Mouse (Mus musculus): ENCODE measurements at regions not wholly inside any gene's neighbourhood (a gene's known extent, or its start where the extent isn't known, plus 50 kb on each side); places are given as distances from the start of the nearest gene placed in this dataset.

GRCm38 (mm10) chr12:28380203-28380602 is 172.0 kb downstream of the Dcdc2c start:
- Histone ChIP-seq H3K27ac (no peak overlapping the region), H3K27me3 (ENCODE audit: insufficient read depth, poor library complexity, severe bottlenecking) (no peaks in the 10 kb centered on the region), H3K4me1 (replicated peaks) (peaks cover 29% of the 10 kb centered on the region), H3K36me3 (no peaks in the 10 kb centered on the region), H3K9me3 (no peaks in the 10 kb centered on the region), H3K4me3 (no peak overlapping the region)
- 47% methylated on average over 3 of the region's 3 CpGs for WGBS
- DNase-seq (ENCODE audit: low spot score), result no peak

DNA sequence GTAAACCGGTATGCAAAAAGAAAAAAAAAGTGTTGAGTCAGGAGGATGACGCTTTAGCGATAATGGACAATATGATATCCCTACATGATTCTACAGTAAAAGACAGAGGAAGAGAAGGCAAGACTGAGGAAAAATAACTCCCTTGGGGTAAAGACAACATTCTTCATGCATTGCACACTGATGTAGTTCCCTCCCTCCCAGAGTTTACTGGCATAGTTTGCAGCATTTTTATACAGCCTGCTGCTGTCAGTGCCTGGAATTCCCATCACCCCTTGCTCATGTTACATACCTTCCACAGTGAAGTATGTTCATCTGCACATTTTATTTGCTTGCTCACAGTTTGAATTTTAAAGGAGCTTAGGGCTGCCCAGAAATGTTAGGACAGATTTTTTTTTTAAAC is 174.2 kb downstream of the Dcdc2c start:
- Histone ChIP-seq H3K4me3 (no peak overlapping the region), H3K4me1 (replicated peaks) (peaks cover 29% of the 10 kb centered on the region), H3K27ac (no peak overlapping the region), H3K36me3 (no peaks in the 10 kb centered on the region), H3K27me3 (ENCODE audit: insufficient read depth, poor library complexity, severe bottlenecking) (no peaks in the 10 kb centered on the region), H3K9me3 (no peaks in the 10 kb centered on the region)
- no peak for DNase-seq (ENCODE audit: low spot score)
- 89% methylated on average over 3 of the region's 3 CpGs for WGBS

GRCm38 (mm10) chr12:28377373-28377772 is 174.8 kb downstream of the Dcdc2c start:
- Histone ChIP-seq H3K27me3 (ENCODE audit: insufficient read depth, poor library complexity, severe bottlenecking) (no peaks in the 10 kb centered on the region), H3K4me1 (replicated peaks) (peaks cover 29% of the 10 kb centered on the region), H3K9me3 (no peaks in the 10 kb centered on the region), H3K36me3 (no peaks in the 10 kb centered on the region), H3K4me3 (no peak overlapping the region), H3K27ac (peak overlapping the region; percentile 66; the same call in 1 of the 2 replicates)
- DNase-seq (ENCODE audit: low spot score), result no peak
- 66% methylated on average over 4 of the region's 4 CpGs for WGBS

- 49% methylated on average over 4 of the region's 4 CpGs for WGBS
- H3K4me1 ChIP-seq (replicated peaks), result peaks cover 29% of the 10 kb centered on the region
- H3K9me3 ChIP-seq, result no peaks in the 10 kb centered on the region
- no peaks in the 10 kb centered on the region for H3K27me3 ChIP-seq (ENCODE audit: insufficient read depth, poor library complexity, severe bottlenecking)
- no peak overlapping the region for H3K4me3 ChIP-seq
- peak; percentile 20 for DNase-seq (ENCODE audit: low spot score)
- no peaks in the 10 kb centered on the region for H3K36me3 ChIP-seq
- H3K27ac ChIP-seq, result no peak overlapping the region
Measured at GRCm38 (mm10) chr12:28376770-28377169, 175.4 kb downstream of the Dcdc2c start.

DNA sequence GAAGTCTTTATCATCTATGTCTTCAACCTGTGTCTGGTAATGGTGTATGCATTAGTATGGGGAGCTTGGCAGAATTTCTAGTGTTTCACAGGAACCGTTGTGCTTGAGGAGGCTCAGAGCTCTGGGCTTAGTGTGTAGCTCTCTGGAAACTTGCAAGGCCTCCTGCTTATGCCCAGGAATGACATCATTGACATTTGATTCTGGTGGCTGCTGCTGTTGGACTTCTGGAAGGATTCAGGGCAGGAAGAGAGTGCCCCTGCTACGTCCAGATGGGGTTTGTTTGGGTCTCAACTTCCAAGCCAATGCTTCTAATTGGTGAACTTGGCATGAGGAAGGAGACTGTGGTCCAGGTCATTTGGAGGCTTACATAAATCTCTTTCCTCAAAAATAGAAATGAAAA is 186.9 kb downstream of the Dcdc2c start:
- 71% methylated on average over 2 of the region's 2 CpGs for WGBS

DNA sequence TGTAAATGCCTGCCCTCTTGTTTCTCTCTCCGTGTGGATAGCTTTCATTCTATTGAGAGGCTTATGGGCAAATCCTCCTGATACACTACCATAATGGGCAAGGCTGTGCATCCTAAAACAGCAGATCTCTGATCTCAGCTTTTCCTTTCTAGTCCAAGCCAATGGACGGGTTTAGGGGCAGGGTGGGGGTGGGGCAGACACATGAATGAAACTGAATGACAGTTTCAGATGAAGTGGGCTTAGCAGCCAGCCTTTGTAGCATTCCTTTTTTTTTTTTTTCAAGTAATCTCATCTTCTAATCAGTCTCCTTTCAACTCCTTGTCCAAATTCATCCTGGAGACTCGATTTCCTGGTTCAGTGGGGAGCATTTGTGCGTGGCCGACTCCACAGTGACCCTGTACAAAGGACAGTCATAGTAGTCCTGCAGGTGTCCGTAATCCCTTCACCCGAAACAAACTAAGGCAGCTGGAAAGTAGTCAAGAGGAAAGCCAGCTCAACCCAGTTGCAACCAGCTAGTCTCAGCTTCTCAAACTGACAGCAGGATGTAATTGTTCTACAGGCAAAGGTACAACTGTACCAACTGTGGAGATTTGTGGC is 193.4 kb downstream of the Dcdc2c start:
- no peaks in the 10 kb centered on the region for H3K9me3 ChIP-seq
- DNase-seq (ENCODE audit: low spot score), result no peak
- 30% methylated on average over 7 of the region's 7 CpGs for WGBS
- H3K36me3 ChIP-seq, result no peaks in the 10 kb centered on the region
- no peaks in the 10 kb centered on the region for H3K27me3 ChIP-seq (ENCODE audit: insufficient read depth, poor library complexity, severe bottlenecking)
- peaks cover 11% of the 10 kb centered on the region for H3K4me1 ChIP-seq (replicated peaks)
- H3K4me3 ChIP-seq, result no peak overlapping the region
- no peak overlapping the region; the same call in 1 of the 2 replicates for H3K27ac ChIP-seq

More for the DNA sequence above, 186.9 kb downstream of the Dcdc2c start:
- no peak for DNase-seq (ENCODE audit: low spot score)
- no peaks in the 10 kb centered on the region for H3K9me3 ChIP-seq
- H3K4me1 ChIP-seq (replicated peaks), result no peaks in the 10 kb centered on the region
- H3K4me3 ChIP-seq, result no peak overlapping the region
- H3K36me3 ChIP-seq, result no peaks in the 10 kb centered on the region
- H3K27me3 ChIP-seq (ENCODE audit: insufficient read depth, poor library complexity, severe bottlenecking), result no peaks in the 10 kb centered on the region
- H3K27ac ChIP-seq, result no peak overlapping the region

- Histone ChIP-seq H3K4me3 (no peak overlapping the region), H3K9me3 (no peaks in the 10 kb centered on the region), H3K4me1 (replicated peaks) (peaks cover 17% of the 10 kb centered on the region), H3K36me3 (no peaks in the 10 kb centered on the region), H3K27ac (no peak overlapping the region), H3K27me3 (ENCODE audit: insufficient read depth, poor library complexity, severe bottlenecking) (no peaks in the 10 kb centered on the region)
- WGBS, result 78% methylated on average over 10 of the region's 10 CpGs
- no peak for DNase-seq (ENCODE audit: low spot score)
Measured at GRCm38 (mm10) chr12:28357764-28358163, 194.4 kb downstream of the Dcdc2c start.

DNA sequence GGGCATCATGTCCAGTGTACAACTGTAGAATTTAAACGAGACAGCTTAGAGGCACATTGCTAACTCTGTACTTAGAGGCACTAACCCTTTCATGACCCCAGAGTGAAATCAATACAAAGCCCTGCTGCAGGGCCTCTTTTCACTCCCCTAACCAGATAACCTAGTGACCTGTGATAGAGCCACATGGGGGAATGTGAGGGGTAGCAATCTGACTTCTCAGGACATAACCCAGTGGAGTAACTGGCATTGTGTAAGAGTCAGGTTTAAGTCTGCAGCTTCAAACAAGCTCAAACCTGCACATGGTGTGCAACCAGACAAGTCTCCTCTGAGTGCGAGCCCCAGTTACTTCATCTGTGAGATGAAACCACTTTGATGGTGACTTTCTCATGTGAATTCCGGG is 199.1 kb downstream of the Dcdc2c start:
- no peaks in the 10 kb centered on the region for H3K36me3 ChIP-seq
- no peaks in the 10 kb centered on the region for H3K27me3 ChIP-seq (ENCODE audit: insufficient read depth, poor library complexity, severe bottlenecking)
- peaks cover 14% of the 10 kb centered on the region for H3K4me1 ChIP-seq (replicated peaks)
- 63% methylated on average over 3 of the region's 3 CpGs for WGBS
- no peak for DNase-seq (ENCODE audit: low spot score)
- 0 out of 2 replicates have a peak overlapping the region, but pooled peaks have one; percentile 35 for H3K27ac ChIP-seq
- H3K9me3 ChIP-seq, result no peaks in the 10 kb centered on the region
- H3K4me3 ChIP-seq, result no peak overlapping the region

DNA sequence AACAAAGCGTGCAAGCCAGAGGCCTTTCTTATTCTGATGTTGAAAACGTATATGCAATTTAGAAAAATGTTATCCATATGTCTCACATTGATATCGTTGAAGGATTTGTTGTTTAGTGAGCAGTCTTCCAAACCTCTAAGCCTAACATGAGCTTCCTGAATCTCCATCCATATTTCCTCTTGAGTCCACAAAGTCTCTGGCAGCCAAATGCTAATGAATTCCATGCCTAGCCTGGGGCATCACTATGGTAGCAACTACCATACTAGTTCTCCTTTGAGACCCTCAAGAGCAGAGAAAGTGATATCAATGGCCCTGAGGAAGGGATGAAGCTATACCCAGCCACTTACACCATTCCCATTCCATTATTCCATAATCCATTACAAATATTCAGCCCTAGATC is 199.6 kb downstream of the Dcdc2c start:
- 0 out of 2 replicates have a peak overlapping the region, but pooled peaks have one; percentile 8 for H3K27ac ChIP-seq
- no peaks in the 10 kb centered on the region for H3K36me3 ChIP-seq
- H3K9me3 ChIP-seq, result no peaks in the 10 kb centered on the region
- H3K27me3 ChIP-seq (ENCODE audit: insufficient read depth, poor library complexity, severe bottlenecking), result no peaks in the 10 kb centered on the region
- peaks cover 14% of the 10 kb centered on the region for H3K4me1 ChIP-seq (replicated peaks)
- WGBS, result 81% methylated on average over 3 of the region's 3 CpGs
- no peak overlapping the region for H3K4me3 ChIP-seq
- no peak for DNase-seq (ENCODE audit: low spot score)

- DNase-seq (ENCODE audit: low spot score), result no peak
- no peaks in the 10 kb centered on the region for H3K27me3 ChIP-seq (ENCODE audit: insufficient read depth, poor library complexity, severe bottlenecking)
- H3K36me3 ChIP-seq, result no peaks in the 10 kb centered on the region
- no peaks in the 10 kb centered on the region for H3K9me3 ChIP-seq
- WGBS, result 84% methylated on average over 2 of the region's 2 CpGs
- H3K27ac ChIP-seq, result no peak overlapping the region
- H3K4me1 ChIP-seq (replicated peaks), result 0 out of 2 replicates have a peak, but pooled peaks cover 3% of the 10 kb centered on the region
- no peak overlapping the region for H3K4me3 ChIP-seq
Measured at GRCm38 (mm10) chr12:28342735-28343134, 209.5 kb downstream of the Dcdc2c start.

DNA sequence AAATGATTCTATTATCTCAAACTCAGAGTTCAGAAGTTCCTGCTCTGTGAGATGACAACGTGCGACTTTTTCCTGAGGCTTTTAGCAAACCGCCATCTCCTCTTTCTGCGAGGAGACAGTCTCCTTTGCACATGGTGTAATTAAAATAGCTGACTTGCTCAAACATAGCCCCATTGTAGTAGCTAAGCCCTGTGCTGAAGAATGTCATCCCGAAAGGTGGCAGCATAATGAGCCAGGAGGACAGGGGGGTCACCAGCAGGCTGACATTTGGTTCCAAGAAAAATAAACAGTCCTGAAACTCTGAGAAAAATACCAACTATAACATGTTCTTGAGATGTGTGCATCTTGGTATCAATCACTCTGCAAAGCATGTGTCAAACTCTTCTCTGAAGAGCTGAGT is 219.6 kb downstream of the Dcdc2c start:
- peak; percentile 16 for DNase-seq (ENCODE audit: low spot score)
- Histone ChIP-seq H3K4me1 (replicated peaks) (peaks cover 22% of the 10 kb centered on the region), H3K27me3 (ENCODE audit: insufficient read depth, poor library complexity, severe bottlenecking) (no peaks in the 10 kb centered on the region), H3K9me3 (no peaks in the 10 kb centered on the region), H3K36me3 (no peaks in the 10 kb centered on the region), H3K27ac (no peak overlapping the region; the same call in 1 of the 2 replicates), H3K4me3 (no peak overlapping the region)
- 37% methylated on average over 5 of the region's 5 CpGs for WGBS

GRCm38 (mm10) chr12:28331843-28332242 is 220.4 kb downstream of the Dcdc2c start:
- Histone ChIP-seq H3K4me3 (no peak overlapping the region), H3K9me3 (no peaks in the 10 kb centered on the region), H3K36me3 (no peaks in the 10 kb centered on the region), H3K27ac (peak overlapping the region; percentile 69; the same call in 1 of the 2 replicates), H3K27me3 (ENCODE audit: insufficient read depth, poor library complexity, severe bottlenecking) (no peaks in the 10 kb centered on the region), H3K4me1 (replicated peaks) (peaks cover 22% of the 10 kb centered on the region)
- DNase-seq (ENCODE audit: low spot score), result no peak
- 76% methylated on average over 2 of the region's 2 CpGs for WGBS

- H3K27ac ChIP-seq, result peak overlapping the region; percentile 75
- H3K36me3 ChIP-seq, result no peaks in the 10 kb centered on the region
- no peak overlapping the region for H3K4me3 ChIP-seq
- WGBS, result 10% methylated on average over 2 of the region's 2 CpGs
- DNase-seq (ENCODE audit: low spot score), result peak; percentile 29
- H3K9me3 ChIP-seq, result no peaks in the 10 kb centered on the region
- H3K27me3 ChIP-seq (ENCODE audit: insufficient read depth, poor library complexity, severe bottlenecking), result no peaks in the 10 kb centered on the region
- H3K4me1 ChIP-seq (replicated peaks), result peaks cover 13% of the 10 kb centered on the region
Measured at GRCm38 (mm10) chr12:28323659-28324058, 228.5 kb downstream of the Dcdc2c start.

GRCm38 (mm10) chr12:28309226-28309625 is 243.0 kb downstream of the Dcdc2c start:
- no peak overlapping the region for H3K4me3 ChIP-seq
- H3K27me3 ChIP-seq (ENCODE audit: insufficient read depth, poor library complexity, severe bottlenecking), result no peaks in the 10 kb centered on the region
- 76% methylated on average over 5 of the region's 5 CpGs for WGBS
- H3K36me3 ChIP-seq, result no peaks in the 10 kb centered on the region
- no peak overlapping the region for H3K27ac ChIP-seq
- no peaks in the 10 kb centered on the region for H3K9me3 ChIP-seq
- DNase-seq (ENCODE audit: low spot score), result no peak
- no peaks in the 10 kb centered on the region for H3K4me1 ChIP-seq (replicated peaks)

Data from hindbrain, embryonic 10.5 days (tissue).